Mouse (Mus musculus) bone marrow, adult 2 months (tissue): ENCODE measurements around the gene Srrm4. TPM values are rescaled to one million over a fixed set of nuclear protein-coding genes. Genes with fewer than 3 reads are reported as not detected.
"Not testable (repeated sequence)": the region's sequence is repeated elsewhere in the genome, so short reads cannot be mapped to it uniquely, and the experiment has no call there.

ENCODE experiments used
- H3K27ac ChIP-seq: fragments of 200-500 bp; 2 replicates; pipeline ENCODE4 v1.5.1; 2012; ENCODE audit warnings: low read depth, mild to moderate bottlenecking, control low read depth, inconsistent platforms, low read length; ENCODE audit not compliant: control insufficient read depth, poor library complexity, insufficient read depth
- H3K4me1 ChIP-seq: fragments of 200-500 bp; 2 replicates; pipeline ENCODE4 v1.6.1; 2011; ENCODE audit warnings: low read length; ENCODE audit not compliant: control insufficient read depth, insufficient read depth
- H3K4me3 ChIP-seq: fragments of 200-500 bp; replicated peaks from 2 replicates; pipeline ENCODE3; 2011; ENCODE audit warnings: mild to moderate bottlenecking, low read depth, low read length, control low read depth; ENCODE audit not compliant: control insufficient read depth
- CTCF ChIP-seq: fragments of 200-500 bp; IDR thresholded peaks from 2 replicates; pipeline ENCODE4 v1.5.1; 2011; ENCODE audit warnings: low read length, control low read depth; ENCODE audit not compliant: control insufficient read depth, insufficient read depth
- POLR2A ChIP-seq: fragments of 200-500 bp; IDR thresholded peaks from 2 replicates; pipeline ENCODE4 v1.6.1; 2011; ENCODE audit warnings: low read depth, mild to moderate bottlenecking, control low read depth, low read length, borderline replicate concordance; ENCODE audit not compliant: control insufficient read depth
- WGBS: fragments of 180-500 bp; shearing (Covaris S2); methylation state at CpG from one replicate; pipeline ENCODE4 v1.1.7; 2018; 5-methylcytosine and 5-hydroxymethylcytosine counted together
- polyA plus RNA-seq: library from polyadenylated mRNA; stranded (reverse); fragments of >200 nt; gene quantifications from 2 replicates; pipeline ENCODE4 v1.2.4, GENCODE M21; 2011; ENCODE audit warnings: low replicate concordance; ENCODE audit not compliant: missing spikeins, insufficient read depth, insufficient read length

Gene Srrm4
- polyA plus RNA-seq, 1 experiment, result 0.30 TPM

- WGBS, result 47% methylated on average over 4 of the region's 4 CpGs
- no peak overlapping the region for H3K4me3 ChIP-seq
These were observed 151.4 kb downstream of the Srrm4 start for GRCm38 (mm10) chr5:116440251-116440650.

GRCm38 (mm10) chr5:116438328-116438727, 153.3 kb downstream of the Srrm4 start:
- Histone ChIP-seq H3K4me3 (no peak overlapping the region), H3K27ac (no peak overlapping the region), H3K4me1 (peaks cover 1% of the 10 kb centered on the region)
- TF ChIP-seq POLR2A, result no peak
- TF ChIP-seq CTCF, result no peak
- WGBS, result 51% methylated on average over 4 of the region's 4 CpGs

More at GRCm38 (mm10) chr5:116440251-116440650, 151.4 kb downstream of the Srrm4 start:
- Histone ChIP-seq H3K27ac (no peak overlapping the region), H3K4me1 (peaks cover 1% of the 10 kb centered on the region)
- TF ChIP-seq POLR2A (no peak), CTCF (no peak)

GRCm38 (mm10) chr5:116436117-116436516, 155.5 kb downstream of the Srrm4 start:
- Histone ChIP-seq H3K4me1 (peaks cover 1% of the 10 kb centered on the region), H3K4me3 (no peak overlapping the region), H3K27ac (no peak overlapping the region)
- TF ChIP-seq CTCF (no peak), POLR2A (no peak)

GRCm38 (mm10) chr5:116434976-116435850, 156.4 kb downstream of the Srrm4 start:
- TF ChIP-seq POLR2A (no peak), CTCF (no peak)
- 75% methylated on average over 13 of the region's 13 CpGs for WGBS
- Histone ChIP-seq H3K4me3 (no peak overlapping the region), H3K27ac (no peak overlapping the region), H3K4me1 (peaks cover 1% of the 10 kb centered on the region)

GRCm38 (mm10) chr5:116432871-116433270, 158.7 kb downstream of the Srrm4 start:
- Histone ChIP-seq H3K4me3 (no peak overlapping the region), H3K27ac (no peak overlapping the region), H3K4me1 (peaks cover 1% of the 10 kb centered on the region)
- WGBS, result 67% methylated on average over 7 of the region's 7 CpGs
- TF ChIP-seq CTCF (no peak), POLR2A (no peak)

- Histone ChIP-seq H3K4me1 (no peaks in the 10 kb centered on the region), H3K27ac (no peak overlapping the region), H3K4me3 (no peak overlapping the region)
- WGBS, result 77% methylated on average over 2 of the region's 2 CpGs
- TF ChIP-seq POLR2A, result no peak
These were observed 164.9 kb downstream of the Srrm4 start for GRCm38 (mm10) chr5:116426701-116427100.

- H3K27ac ChIP-seq, H3K4me3 ChIP-seq, H3K4me1 ChIP-seq: not testable (repeated sequence)
- 83% methylated on average over 3 of the region's 3 CpGs for WGBS
These were observed 165.9 kb downstream of the Srrm4 start for GRCm38 (mm10) chr5:116425709-116426108.

- Histone ChIP-seq H3K4me3 (no peak overlapping the region), H3K4me1 (no peaks in the 10 kb centered on the region), H3K27ac (no peak overlapping the region; the same call in 1 of the 2 replicates)
- TF ChIP-seq POLR2A (no peak), CTCF (no peak)
- 70% methylated on average over 7 of the region's 7 CpGs for WGBS
These were observed 166.3 kb downstream of the Srrm4 start for GRCm38 (mm10) chr5:116425273-116425672.

- no peaks in the 10 kb centered on the region for H3K4me1 ChIP-seq
- 78% methylated on average over 8 of the region's 8 CpGs for WGBS
- H3K27ac ChIP-seq, result no peak overlapping the region
- TF ChIP-seq CTCF (no peak), POLR2A (no peak)
- no peak overlapping the region for H3K4me3 ChIP-seq
These were observed 167.9 kb downstream of the Srrm4 start for GRCm38 (mm10) chr5:116423746-116424145.
